Mouse (Mus musculus): ENCODE results near the gene Accsl.

GRCm38 (mm10) chr2:93877005-93877404, 8.0 kb upstream of the Accsl start:
- TF ChIP-seq CTCF (conservative IDR thresholded peaks at IDR 0.05; ENCODE audit: insufficient read depth, insufficient read length, low read depth, low read length) (no peak), POLR2A (IDR thresholded peaks at IDR 0.05; ENCODE audit: low read depth, low read length) (no peak)

All from kidney, adult 2 months (tissue).